Mouse (Mus musculus): ENCODE data around the gene Arid5a. TPM values are rescaled to one million over a fixed set of nuclear protein-coding genes. Genes with fewer than 3 reads are reported as not detected.
A peak's percentile ranks its signal among the peaks of the same experiment; 100 is the strongest.

Arid5a gene
- polyA plus RNA-seq, 1 experiment: 65.8 TPM

- Histone ChIP-seq H3K27me3 (ENCODE audit: control insufficient read depth, insufficient read depth, insufficient read length) (no peaks in the 10 kb centered on the region), H3K4me3 (no peak overlapping the region), H3K4me2 (ENCODE audit: low read depth) (peak overlapping the region; percentile 32), H3ac (ENCODE audit: control insufficient read depth, insufficient read length) (no peak overlapping the region), H3K79me2 (ENCODE audit: control insufficient read depth, insufficient read depth) (no peaks in the 10 kb centered on the region), H3K36me3 (ENCODE audit: control insufficient read depth, insufficient read depth) (no peaks in the 10 kb centered on the region)
- TF ChIP-seq USF1 (IDR thresholded peaks at IDR 0.05; ENCODE audit: low read depth): no peak
Observed at GRCm38 (mm10) chr1:36261708-36262504, 45.6 kb upstream of the Arid5a start.

DNA sequence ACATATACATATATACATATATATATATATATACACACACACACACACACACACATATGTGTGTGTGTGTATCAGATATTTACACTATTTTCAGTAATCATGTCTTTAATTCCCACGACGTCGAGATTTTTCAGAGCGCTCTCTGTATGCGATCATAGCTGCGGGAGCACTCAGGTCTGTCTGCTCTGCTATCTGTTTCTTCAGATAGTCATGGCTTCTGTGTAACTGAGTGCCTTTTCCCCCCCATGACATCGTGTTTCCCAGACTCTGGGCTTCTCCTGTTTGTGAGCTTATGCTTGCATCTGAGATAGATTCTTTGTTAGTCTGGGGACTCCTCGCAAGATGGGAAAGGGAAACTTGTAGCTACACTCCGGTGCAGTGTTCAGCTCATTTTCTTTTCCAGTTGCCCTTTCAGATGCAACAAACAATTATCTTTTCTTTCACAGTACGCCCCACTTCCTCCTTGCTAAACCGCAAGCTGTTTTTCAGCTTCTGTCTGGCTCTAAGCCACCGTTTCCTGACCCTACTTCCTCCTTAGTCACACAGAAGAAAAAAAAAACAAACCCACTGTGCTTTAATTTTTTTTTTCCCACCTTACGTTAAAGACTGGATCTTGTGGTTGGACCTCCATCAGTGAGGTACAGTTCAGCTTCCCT lies 43.6 kb upstream of the Arid5a start:
- Histone ChIP-seq H3ac (ENCODE audit: control insufficient read depth, insufficient read length) (no peak overlapping the region), H3K27me3 (ENCODE audit: control insufficient read depth, insufficient read depth, insufficient read length) (no peaks in the 10 kb centered on the region), H3K4me3 (no peak overlapping the region), H3K4me2 (ENCODE audit: low read depth) (no peak overlapping the region), H3K79me2 (ENCODE audit: control insufficient read depth, insufficient read depth) (no peaks in the 10 kb centered on the region), H3K36me3 (ENCODE audit: control insufficient read depth, insufficient read depth) (no peaks in the 10 kb centered on the region)
- TF ChIP-seq MYOG (IDR thresholded peaks at IDR 0.05; ENCODE audit: control insufficient read depth in 1 of 3, insufficient read depth in 1 of 3, insufficient read length in 2 of 3, low read depth in 2 of 3) (no peak), POLR2AphosphoS2 (IDR thresholded peaks at IDR 0.05; ENCODE audit: insufficient read length, low read depth) (no peak), TCF12 (IDR thresholded peaks at IDR 0.05; ENCODE audit: insufficient read depth, poor library complexity, severe bottlenecking) (no peak), CEBPB (IDR thresholded peaks at IDR 0.05; ENCODE audit: insufficient read depth, poor library complexity, severe bottlenecking) (no peak), MAX (IDR thresholded peaks at IDR 0.05; ENCODE audit: low read depth) (no peak), USF1 (IDR thresholded peaks at IDR 0.05; ENCODE audit: low read depth) (no peak), REST (IDR thresholded peaks at IDR 0.05; ENCODE audit: insufficient read depth, insufficient read length) (no peak), MYOD1 (IDR thresholded peaks at IDR 0.05; ENCODE audit: control insufficient read depth in 1 of 3, insufficient read length in 2 of 3, low read depth in 2 of 3) (no peak), TCF3 (IDR thresholded peaks at IDR 0.05; ENCODE audit: insufficient read length, low read depth) (no peak), SRF (IDR thresholded peaks at IDR 0.05; ENCODE audit: control insufficient read depth, insufficient read length, low read depth) (no peak), POLR2A (IDR thresholded peaks at IDR 0.05; ENCODE audit: insufficient read length, low read depth) (no peak), E2F4 (IDR thresholded peaks at IDR 0.05; ENCODE audit: insufficient read depth) (no peak)

GRCm38 (mm10) chr1:36266293-36266692 lies 41.2 kb upstream of the Arid5a start:
- no peak overlapping the region for H3K4me2 ChIP-seq (ENCODE audit: low read depth)
- H3ac ChIP-seq (ENCODE audit: control insufficient read depth, insufficient read length): no peak overlapping the region
- no peaks in the 10 kb centered on the region for H3K36me3 ChIP-seq (ENCODE audit: control insufficient read depth, insufficient read depth)
- no peak overlapping the region for H3K4me3 ChIP-seq
- TF ChIP-seq POLR2A (IDR thresholded peaks at IDR 0.05; ENCODE audit: insufficient read length, low read depth) (no peak), TCF3 (IDR thresholded peaks at IDR 0.05; ENCODE audit: insufficient read length, low read depth) (no peak), CEBPB (IDR thresholded peaks at IDR 0.05; ENCODE audit: insufficient read depth, poor library complexity, severe bottlenecking) (no peak), SRF (IDR thresholded peaks at IDR 0.05; ENCODE audit: control insufficient read depth, insufficient read length, low read depth) (no peak), POLR2AphosphoS2 (IDR thresholded peaks at IDR 0.05; ENCODE audit: insufficient read length, low read depth) (no peak), E2F4 (IDR thresholded peaks at IDR 0.05; ENCODE audit: insufficient read depth) (no peak), TCF12 (IDR thresholded peaks at IDR 0.05; ENCODE audit: insufficient read depth, poor library complexity, severe bottlenecking) (no peak), USF1 (IDR thresholded peaks at IDR 0.05; ENCODE audit: low read depth) (no peak), MAX (IDR thresholded peaks at IDR 0.05; ENCODE audit: low read depth) (no peak), REST (IDR thresholded peaks at IDR 0.05; ENCODE audit: insufficient read depth, insufficient read length) (no peak), MYOD1 (IDR thresholded peaks at IDR 0.05; ENCODE audit: control insufficient read depth in 1 of 3, insufficient read length in 2 of 3, low read depth in 2 of 3) (no peak), MYOG (IDR thresholded peaks at IDR 0.05; ENCODE audit: control insufficient read depth in 1 of 3, insufficient read depth in 1 of 3, insufficient read length in 2 of 3, low read depth in 2 of 3) (no peak)
- no peaks in the 10 kb centered on the region for H3K79me2 ChIP-seq (ENCODE audit: control insufficient read depth, insufficient read depth)
- H3K27me3 ChIP-seq (ENCODE audit: control insufficient read depth, insufficient read depth, insufficient read length): no peaks in the 10 kb centered on the region

GRCm38 (mm10) chr1:36267595-36267994 lies 39.9 kb upstream of the Arid5a start:
- TF ChIP-seq MYOG (IDR thresholded peaks at IDR 0.05; ENCODE audit: control insufficient read depth in 1 of 3, insufficient read depth in 1 of 3, insufficient read length in 2 of 3, low read depth in 2 of 3): no peak
- TF ChIP-seq SRF (IDR thresholded peaks at IDR 0.05; ENCODE audit: control insufficient read depth, insufficient read length, low read depth): no peak
- TF ChIP-seq CEBPB (IDR thresholded peaks at IDR 0.05; ENCODE audit: insufficient read depth, poor library complexity, severe bottlenecking): no peak
- TF ChIP-seq POLR2A (IDR thresholded peaks at IDR 0.05; ENCODE audit: insufficient read length, low read depth): no peak
- TF ChIP-seq MYOD1 (IDR thresholded peaks at IDR 0.05; ENCODE audit: control insufficient read depth in 1 of 3, insufficient read length in 2 of 3, low read depth in 2 of 3): no peak
- no peak for TF ChIP-seq E2F4 (IDR thresholded peaks at IDR 0.05; ENCODE audit: insufficient read depth)
- TF ChIP-seq TCF3 (IDR thresholded peaks at IDR 0.05; ENCODE audit: insufficient read length, low read depth): no peak
- TF ChIP-seq REST (IDR thresholded peaks at IDR 0.05; ENCODE audit: insufficient read depth, insufficient read length): no peak
- TF ChIP-seq TCF12 (IDR thresholded peaks at IDR 0.05; ENCODE audit: insufficient read depth, poor library complexity, severe bottlenecking): no peak
- no peak for TF ChIP-seq MAX (IDR thresholded peaks at IDR 0.05; ENCODE audit: low read depth)
- TF ChIP-seq USF1 (IDR thresholded peaks at IDR 0.05; ENCODE audit: low read depth): no peak
- TF ChIP-seq POLR2AphosphoS2 (IDR thresholded peaks at IDR 0.05; ENCODE audit: insufficient read length, low read depth): no peak
- no peaks in the 10 kb centered on the region for H3K79me2 ChIP-seq (ENCODE audit: control insufficient read depth, insufficient read depth)

More at GRCm38 (mm10) chr1:36267595-36267994, 39.9 kb upstream of the Arid5a start:
- Histone ChIP-seq H3K36me3 (ENCODE audit: control insufficient read depth, insufficient read depth) (no peaks in the 10 kb centered on the region), H3K4me3 (no peak overlapping the region), H3ac (ENCODE audit: control insufficient read depth, insufficient read length) (no peak overlapping the region), H3K27me3 (ENCODE audit: control insufficient read depth, insufficient read depth, insufficient read length) (no peaks in the 10 kb centered on the region), H3K4me2 (ENCODE audit: low read depth) (no peak overlapping the region)

Data from myocyte (in vitro differentiated cells).